Mouse (Mus musculus): ENCODE results near the gene Ccl25. TPM values are rescaled to one million over a fixed set of nuclear protein-coding genes. Genes with fewer than 3 reads are reported as not detected.
A peak's percentile ranks its signal among the peaks of the same experiment; 100 is the strongest.

Gene Ccl25
- polyA plus RNA-seq, 1 experiment from 2014 or later = 9.9 TPM

DNA sequence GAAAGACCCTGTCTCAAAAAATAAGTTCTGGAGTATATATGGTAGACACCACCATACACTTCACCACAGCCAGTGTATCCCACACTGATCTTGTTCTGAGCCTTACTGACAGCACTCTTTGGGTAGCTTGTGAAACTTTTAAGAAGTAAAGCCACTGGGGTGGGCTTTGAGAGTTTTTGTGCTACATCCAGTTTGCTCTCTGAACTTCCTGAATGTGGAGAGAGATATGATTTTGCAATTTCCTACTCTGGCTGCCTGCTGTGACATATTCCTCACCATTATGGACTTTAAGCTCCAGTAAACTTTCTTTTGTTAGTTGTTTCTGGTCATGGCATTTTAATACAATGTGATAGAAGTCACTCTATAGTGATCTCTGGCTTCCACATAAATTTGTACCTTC lies 12.9 kb upstream of the Ccl25 start:
- no peak overlapping the region for H3K9ac ChIP-seq (ENCODE audit: low read length)
- no peaks in the 10 kb centered on the region for H3K27me3 ChIP-seq (ENCODE audit: control insufficient read depth, insufficient read depth, low read length)
- H3K27ac ChIP-seq (replicated peaks in 1 of 2; ENCODE audit: control insufficient read depth in 1 of 2, insufficient read depth in 1 of 2, low read depth in 2 of 2, low read length in 2 of 2) = no peak overlapping the region
- H3K9me3 ChIP-seq (ENCODE audit: control insufficient read depth, low read length) = no peaks in the 10 kb centered on the region
- ATAC-seq (ENCODE audit: insufficient number of reproducible peaks, insufficient read depth, low FRiP score, low read depth) = no peak
- peaks cover 50% of the 10 kb centered on the region for H3K36me3 ChIP-seq (ENCODE audit: control insufficient read depth, insufficient read depth, low read length)
- no peak overlapping the region for H3K4me3 ChIP-seq (ENCODE audit: control insufficient read depth in 1 of 2, insufficient read depth in 1 of 2, low read depth in 1 of 2, low read length in 2 of 2)
- 0 out of 4 replicates have a peak, but pooled peaks cover 0 to 6% of the 10 kb centered on the region in 2 experiments for H3K4me1 ChIP-seq (ENCODE audit: control insufficient read depth in 2 of 2, insufficient read depth in 2 of 2, low read length in 2 of 2)
- H3K4me2 ChIP-seq (ENCODE audit: low read length) = no peak overlapping the region

DNA sequence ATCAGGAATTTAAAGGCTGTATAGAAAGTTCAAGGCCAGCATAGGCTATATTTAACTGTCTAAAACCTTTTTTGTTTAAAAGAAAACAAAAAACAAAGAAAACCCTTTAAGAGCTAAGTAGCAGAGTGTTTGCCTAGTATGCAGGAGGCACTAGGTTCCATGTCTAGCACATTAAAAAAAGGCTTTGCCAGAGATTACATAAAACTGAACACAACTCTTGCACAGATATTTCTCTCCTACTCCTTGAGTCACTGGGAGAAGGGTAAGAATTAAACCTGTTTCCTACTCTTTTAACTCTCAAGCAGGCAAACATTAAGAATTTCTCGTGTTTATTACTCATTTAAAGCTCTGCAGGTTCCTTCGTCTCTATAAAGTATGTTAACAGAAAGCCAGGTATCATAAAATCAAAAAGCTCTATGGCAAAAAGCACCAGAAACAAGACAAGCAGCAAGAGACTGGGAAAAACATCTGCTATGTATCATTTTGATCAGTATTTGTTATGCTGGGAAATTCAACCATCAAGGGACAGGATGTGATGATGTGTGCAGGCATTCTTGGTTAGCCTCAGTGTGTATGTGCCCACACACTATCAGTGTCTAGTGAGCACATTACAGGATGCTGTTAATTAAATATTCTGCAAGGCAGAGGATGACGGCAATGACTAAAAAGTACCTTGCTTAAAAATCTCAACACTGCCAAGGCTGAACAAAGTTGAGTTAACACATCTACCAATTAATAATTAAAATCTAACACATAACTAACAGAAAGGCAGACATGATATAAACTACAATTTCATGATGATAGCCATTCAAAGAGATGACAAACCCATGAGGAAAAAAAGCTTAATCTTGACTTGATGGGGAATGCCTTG lies 11.5 kb upstream of the Ccl25 start:
- H3K4me1 ChIP-seq (ENCODE audit: control insufficient read depth in 2 of 2, insufficient read depth in 2 of 2, low read length in 2 of 2) = 0 out of 4 replicates have a peak, but pooled peaks cover 0 to 6% of the 10 kb centered on the region in 2 experiments
- H3K4me2 ChIP-seq (ENCODE audit: low read length) = no peak overlapping the region
- H3K4me3 ChIP-seq (ENCODE audit: control insufficient read depth in 1 of 2, insufficient read depth in 1 of 2, low read depth in 1 of 2, low read length in 2 of 2) = no peak overlapping the region
- no peaks in the 10 kb centered on the region for H3K9me3 ChIP-seq (ENCODE audit: control insufficient read depth, low read length)
- no peak for ATAC-seq (ENCODE audit: insufficient number of reproducible peaks, insufficient read depth, low FRiP score, low read depth)
- H3K36me3 ChIP-seq (ENCODE audit: control insufficient read depth, insufficient read depth, low read length) = peaks cover 37% of the 10 kb centered on the region
- H3K9ac ChIP-seq (ENCODE audit: low read length) = no peak overlapping the region
- no peak overlapping the region for H3K27ac ChIP-seq (replicated peaks in 1 of 2; ENCODE audit: control insufficient read depth in 1 of 2, insufficient read depth in 1 of 2, low read depth in 2 of 2, low read length in 2 of 2)
- H3K27me3 ChIP-seq (ENCODE audit: control insufficient read depth, insufficient read depth, low read length) = no peaks in the 10 kb centered on the region
- 71% methylated on average over 3 of the region's 3 CpGs for whole genome bisulfite sequencing

DNA sequence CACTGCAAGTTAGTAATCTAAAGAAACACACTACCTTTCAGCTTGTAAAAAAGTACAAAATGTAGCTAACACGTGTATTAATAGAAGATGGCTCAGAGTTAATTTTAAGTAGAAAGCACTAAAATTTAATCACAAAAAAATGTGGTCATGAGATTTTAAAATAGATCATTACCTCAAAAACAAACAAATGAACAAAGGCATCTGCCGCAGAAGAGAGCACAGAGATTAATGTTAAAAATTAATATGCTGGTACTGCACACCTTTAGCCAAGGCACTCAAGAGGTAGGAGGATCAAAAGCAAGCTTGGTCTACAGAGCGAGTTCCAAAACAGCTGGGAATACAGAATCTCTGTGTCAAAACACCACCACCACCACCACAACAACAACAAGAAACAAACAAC lies 10.2 kb upstream of the Ccl25 start:
- no peaks in the 10 kb centered on the region for H3K27me3 ChIP-seq (ENCODE audit: control insufficient read depth, insufficient read depth, low read length)
- H3K27ac ChIP-seq (replicated peaks in 1 of 2; ENCODE audit: control insufficient read depth in 1 of 2, insufficient read depth in 1 of 2, low read depth in 2 of 2, low read length in 2 of 2) = no peak overlapping the region
- H3K9me3 ChIP-seq (ENCODE audit: control insufficient read depth, low read length) = no peaks in the 10 kb centered on the region
- 92% methylated on average over 3 of the region's 3 CpGs for WGBS
- ATAC-seq (ENCODE audit: insufficient number of reproducible peaks, insufficient read depth, low FRiP score, low read depth) = no peak
- H3K4me3 ChIP-seq (ENCODE audit: control insufficient read depth in 1 of 2, insufficient read depth in 1 of 2, low read depth in 1 of 2, low read length in 2 of 2) = no peak overlapping the region
- H3K4me1 ChIP-seq (ENCODE audit: control insufficient read depth in 2 of 2, insufficient read depth in 2 of 2, low read length in 2 of 2) = peaks cover 0 to 7% of the 10 kb centered on the region in 2 experiments; a peak in 1 of 4 replicates
- H3K4me2 ChIP-seq (ENCODE audit: low read length) = no peak overlapping the region
- no peak overlapping the region for H3K9ac ChIP-seq (ENCODE audit: low read length)
- peaks cover 27% of the 10 kb centered on the region for H3K36me3 ChIP-seq (ENCODE audit: control insufficient read depth, insufficient read depth, low read length)

DNA sequence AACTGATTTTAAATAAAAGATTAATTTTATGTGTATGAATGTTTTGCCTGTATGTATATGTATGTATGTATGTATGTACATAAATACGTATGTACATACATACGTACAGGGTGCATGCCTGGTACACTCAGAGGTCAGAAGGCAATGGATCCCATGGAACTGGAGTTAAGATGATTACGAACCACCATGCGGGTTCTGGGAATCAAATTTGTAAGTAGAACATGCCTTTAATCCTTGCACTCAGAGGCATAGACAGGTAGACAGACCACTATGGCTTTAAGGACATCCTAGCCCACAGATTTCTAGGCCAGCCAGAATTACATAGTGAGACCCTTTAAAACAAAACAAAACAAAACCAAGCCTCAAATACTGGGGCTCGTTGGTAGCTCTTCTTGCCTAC lies 6.9 kb upstream of the Ccl25 start:
- no peak overlapping the region for H3K9ac ChIP-seq (ENCODE audit: low read length)
- 91% methylated on average over 5 of the region's 5 CpGs for WGBS
- H3K9me3 ChIP-seq (ENCODE audit: control insufficient read depth, low read length) = no peaks in the 10 kb centered on the region
- ATAC-seq (ENCODE audit: insufficient number of reproducible peaks, insufficient read depth, low FRiP score, low read depth) = no peak
- no peaks in the 10 kb centered on the region for H3K27me3 ChIP-seq (ENCODE audit: control insufficient read depth, insufficient read depth, low read length)
- no peak overlapping the region for H3K4me2 ChIP-seq (ENCODE audit: low read length)
- peaks cover 5 to 40% of the 10 kb centered on the region in 2 experiments for H3K4me1 ChIP-seq (ENCODE audit: control insufficient read depth in 2 of 2, insufficient read depth in 2 of 2, low read length in 2 of 2)
- no peak overlapping the region for H3K4me3 ChIP-seq (ENCODE audit: control insufficient read depth in 1 of 2, insufficient read depth in 1 of 2, low read depth in 1 of 2, low read length in 2 of 2)
- H3K27ac ChIP-seq (replicated peaks in 1 of 2; ENCODE audit: control insufficient read depth in 1 of 2, insufficient read depth in 1 of 2, low read depth in 2 of 2, low read length in 2 of 2) = no peak overlapping the region
- peaks cover 32% of the 10 kb centered on the region for H3K36me3 ChIP-seq (ENCODE audit: control insufficient read depth, insufficient read depth, low read length)

DNA sequence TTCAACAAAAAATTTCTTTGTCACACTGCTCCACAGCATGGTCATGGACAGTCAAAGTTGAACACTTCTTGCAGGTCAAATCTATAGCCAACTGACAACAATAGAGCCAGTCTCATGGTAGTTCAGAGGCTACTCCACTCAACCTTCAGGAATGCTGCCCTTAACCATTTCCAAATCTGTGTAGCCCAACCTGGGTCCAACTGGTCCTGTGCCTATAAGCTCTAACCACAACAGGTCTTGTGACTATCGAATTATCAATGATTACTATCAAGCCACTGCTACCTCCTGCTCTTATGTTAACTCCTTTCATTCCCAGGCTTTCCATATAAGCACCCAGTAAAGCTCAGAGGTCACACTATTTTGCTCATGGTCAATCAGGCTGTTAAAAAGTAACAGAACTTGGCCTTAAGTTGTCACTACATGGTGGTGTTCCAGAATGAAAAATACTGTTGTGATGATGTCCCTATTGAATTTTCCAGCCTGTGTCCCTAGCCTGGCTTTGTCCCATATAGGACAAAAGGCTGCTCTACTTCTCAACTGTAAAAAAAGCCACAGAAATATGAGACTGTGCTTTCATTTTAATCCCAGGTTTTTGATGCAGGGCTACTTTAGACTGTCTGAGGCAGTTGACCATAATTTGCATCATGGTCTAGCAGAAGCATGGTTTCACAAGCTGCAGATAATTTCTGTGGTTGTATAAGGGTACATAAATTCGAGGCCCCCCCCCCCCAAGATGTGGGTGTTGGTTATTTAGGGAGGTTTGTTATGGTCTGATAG lies 6.0 kb upstream of the Ccl25 start:
- Histone ChIP-seq H3K9ac (ENCODE audit: low read length) (no peak overlapping the region), H3K27me3 (ENCODE audit: control insufficient read depth, insufficient read depth, low read length) (no peaks in the 10 kb centered on the region), H3K4me1 (ENCODE audit: control insufficient read depth in 2 of 2, insufficient read depth in 2 of 2, low read length in 2 of 2) (peaks cover 6 to 48% of the 10 kb centered on the region in 2 experiments), H3K4me2 (ENCODE audit: low read length) (no peak overlapping the region), H3K9me3 (ENCODE audit: control insufficient read depth, low read length) (no peaks in the 10 kb centered on the region), H3K4me3 (ENCODE audit: control insufficient read depth in 1 of 2, insufficient read depth in 1 of 2, low read depth in 1 of 2, low read length in 2 of 2) (no peak overlapping the region), H3K36me3 (ENCODE audit: control insufficient read depth, insufficient read depth, low read length) (peaks cover 32% of the 10 kb centered on the region), H3K27ac (replicated peaks in 1 of 2; ENCODE audit: control insufficient read depth in 1 of 2, insufficient read depth in 1 of 2, low read depth in 2 of 2, low read length in 2 of 2) (no peak overlapping the region)
- WGBS = 72% methylated on average over 2 of the region's 2 CpGs
- no peak for ATAC-seq (ENCODE audit: insufficient number of reproducible peaks, insufficient read depth, low FRiP score, low read depth)

DNA sequence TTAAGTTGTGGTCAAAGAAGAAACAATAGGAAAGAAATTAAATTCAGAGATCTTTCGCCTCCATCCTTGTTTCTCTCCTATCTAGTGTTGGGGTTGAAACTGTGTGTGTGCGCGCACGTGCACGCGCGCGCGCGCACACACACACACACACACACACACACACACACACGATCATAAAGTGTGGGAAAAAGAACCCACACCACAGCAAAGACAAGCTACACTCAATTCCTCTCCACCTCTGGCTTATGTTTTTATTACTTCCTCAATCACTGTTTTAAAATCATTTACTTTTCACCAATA lies 5.5 kb upstream of the Ccl25 start:
- Histone ChIP-seq H3K27ac (replicated peaks in 1 of 2; ENCODE audit: control insufficient read depth in 1 of 2, insufficient read depth in 1 of 2, low read depth in 2 of 2, low read length in 2 of 2) (no peak overlapping the region), H3K9ac (ENCODE audit: low read length) (no peak overlapping the region), H3K27me3 (ENCODE audit: control insufficient read depth, insufficient read depth, low read length) (no peaks in the 10 kb centered on the region), H3K4me2 (ENCODE audit: low read length) (no peak overlapping the region), H3K9me3 (ENCODE audit: control insufficient read depth, low read length) (no peaks in the 10 kb centered on the region), H3K4me1 (ENCODE audit: control insufficient read depth in 2 of 2, insufficient read depth in 2 of 2, low read length in 2 of 2) (peaks cover 6 to 44% of the 10 kb centered on the region in 2 experiments), H3K4me3 (ENCODE audit: control insufficient read depth in 1 of 2, insufficient read depth in 1 of 2, low read depth in 1 of 2, low read length in 2 of 2) (no peak overlapping the region), H3K36me3 (ENCODE audit: control insufficient read depth, insufficient read depth, low read length) (peaks cover 32% of the 10 kb centered on the region)
- 98% methylated on average over 11 of the region's 11 CpGs for WGBS
- no peak for ATAC-seq (ENCODE audit: insufficient number of reproducible peaks, insufficient read depth, low FRiP score, low read depth)

DNA sequence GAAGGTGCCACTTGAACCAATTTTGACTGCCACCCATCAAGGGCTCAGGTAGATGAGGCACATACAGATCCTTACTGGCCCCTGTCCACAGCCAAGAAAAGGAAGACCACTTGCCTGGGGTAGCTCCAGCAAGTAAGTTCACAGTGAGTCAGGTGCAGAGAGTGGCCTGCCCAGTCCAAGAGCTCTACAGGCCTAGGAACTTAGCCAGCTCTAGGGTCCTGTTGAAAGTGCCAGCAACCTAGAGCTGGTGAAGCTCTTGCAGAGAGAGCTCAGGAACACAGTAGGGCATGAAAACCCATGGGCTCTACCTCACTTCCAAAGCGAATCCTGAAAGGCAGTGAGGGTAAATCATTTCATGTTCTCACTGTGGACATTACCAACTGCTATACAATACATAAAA lies 4.6 kb upstream of the Ccl25 start:
- no peak for ATAC-seq (ENCODE audit: insufficient number of reproducible peaks, insufficient read depth, low FRiP score, low read depth)
- H3K27me3 ChIP-seq (ENCODE audit: control insufficient read depth, insufficient read depth, low read length) = no peaks in the 10 kb centered on the region
- no peaks in the 10 kb centered on the region for H3K9me3 ChIP-seq (ENCODE audit: control insufficient read depth, low read length)
- peaks cover 32% of the 10 kb centered on the region for H3K36me3 ChIP-seq (ENCODE audit: control insufficient read depth, insufficient read depth, low read length)
- WGBS = 90% methylated on average over 1 of the region's 1 CpGs
- no peak overlapping the region for H3K9ac ChIP-seq (ENCODE audit: low read length)
- peaks cover 6 to 43% of the 10 kb centered on the region in 2 experiments for H3K4me1 ChIP-seq (ENCODE audit: control insufficient read depth in 2 of 2, insufficient read depth in 2 of 2, low read length in 2 of 2)
- peak overlapping the region in 1 of 2 experiments; percentile 42; a peak in 1 of 4 replicates for H3K27ac ChIP-seq (replicated peaks in 1 of 2; ENCODE audit: control insufficient read depth in 1 of 2, insufficient read depth in 1 of 2, low read depth in 2 of 2, low read length in 2 of 2)
- no peak overlapping the region for H3K4me2 ChIP-seq (ENCODE audit: low read length)
- H3K4me3 ChIP-seq (ENCODE audit: control insufficient read depth in 1 of 2, insufficient read depth in 1 of 2, low read depth in 1 of 2, low read length in 2 of 2) = no peak overlapping the region
